Mouse (Mus musculus) MEL (cell line): Measurements from ENCODE around the gene Anxa9. TPM values are rescaled to one million over a fixed set of nuclear protein-coding genes. Genes with fewer than 3 reads are reported as not detected.

Experiments
- DNase-seq: peaks from one replicate; pipeline ENCODE4 v3.0.0; 2011; ENCODE audit warnings: low read depth, low spot score
- H3K27ac ChIP-seq: 2 replicates; pipeline ENCODE4 v1.5.1; 2012; ENCODE audit warnings: low read depth, mild to moderate bottlenecking, control low read depth, low read length, moderate library complexity; ENCODE audit not compliant: control insufficient read depth
- H3K27me3 ChIP-seq, 2 experiments: fragments of 150-350 bp in 1 of 2; sonication (generic) in 1 of 2; 2 replicates each; pipeline ENCODE4 v1.6.1; 2012; ENCODE audit warnings: low read length in 2 of 2, mild to moderate bottlenecking in 2 of 2, improper control_type of control experiment in 1 of 2, moderate library complexity in 1 of 2; ENCODE audit not compliant: insufficient read depth in 2 of 2, control insufficient read depth in 1 of 2
- H3K36me3 ChIP-seq, 2 experiments: 2 replicates each; pipeline ENCODE4 v1.6.1; 2012 to 2014; ENCODE audit warnings: low read length in 2 of 2, improper control_type of control experiment in 1 of 2, inconsistent platforms in 1 of 2, mild to moderate bottlenecking in 1 of 2; ENCODE audit not compliant: insufficient read depth in 2 of 2, control insufficient read depth in 1 of 2
- H3K4me1 ChIP-seq, 2 experiments: fragments of 150-350 bp in 1 of 2; sonication (generic) in 1 of 2; 2 replicates each; pipeline ENCODE4 v1.6.1; 2012; ENCODE audit warnings: low read length in 2 of 2, improper control_type of control experiment in 1 of 2, mild to moderate bottlenecking in 1 of 2; ENCODE audit not compliant: insufficient read depth in 2 of 2, control insufficient read depth in 1 of 2
- H3K4me3 ChIP-seq, 2 experiments: fragments of 150-350 bp in 1 of 2; sonication (generic) in 1 of 2; 2 replicates each; pipeline ENCODE4 v1.5.1; 2012; ENCODE audit warnings: low read depth in 2 of 2, low read length in 2 of 2, mild to moderate bottlenecking in 2 of 2, moderate library complexity in 2 of 2, control low read depth in 1 of 2, improper control_type of control experiment in 1 of 2; ENCODE audit not compliant: control insufficient read depth in 1 of 2, insufficient read depth in 1 of 2
- H3K79me2 ChIP-seq: 2 replicates; pipeline ENCODE4 v1.6.1; 2012; ENCODE audit warnings: mild to moderate bottlenecking, low read length, moderate library complexity; ENCODE audit not compliant: control insufficient read depth, poor library complexity, insufficient read depth
- H3K9ac ChIP-seq: 2 replicates; pipeline ENCODE4 v1.6.1; 2012; ENCODE audit warnings: low read depth, mild to moderate bottlenecking, control low read depth, low read length, moderate library complexity; ENCODE audit not compliant: control insufficient read depth, poor library complexity, severe bottlenecking
- H3K9me3 ChIP-seq: fragments of 150-350 bp; sonication (generic); replicated peaks from 2 replicates; pipeline ENCODE4 v1.6.1; 2012; ENCODE audit warnings: mild to moderate bottlenecking, low read length, improper control_type of control experiment, moderate library complexity; ENCODE audit not compliant: insufficient read depth
- BHLHE40 ChIP-seq: IDR thresholded peaks from 2 replicates; pipeline ENCODE4 v1.6.1; 2012; ENCODE audit warnings: low read depth, mild to moderate bottlenecking, inconsistent platforms, low read length, improper control_type of control experiment, borderline replicate concordance
- ELF1 ChIP-seq: IDR thresholded peaks from 2 replicates; pipeline ENCODE4 v1.6.1; 2014; ENCODE audit warnings: low read depth, mild to moderate bottlenecking, inconsistent platforms, low read length, improper control_type of control experiment, moderate library complexity
- EP300 ChIP-seq, 2 experiments: IDR thresholded peaks; 2 replicates each; pipeline ENCODE4 v1.6.1; 2011; ENCODE audit warnings: improper control_type of control experiment in 2 of 2, low read length in 2 of 2, low read depth in 1 of 2, mild to moderate bottlenecking in 1 of 2
- GATA1 ChIP-seq: IDR thresholded peaks from 2 replicates; pipeline ENCODE4 v1.6.1; 2011; ENCODE audit warnings: low read depth, low read length, improper control_type of control experiment
- HCFC1 ChIP-seq: IDR thresholded peaks from 2 replicates; pipeline ENCODE4 v1.6.1; 2012; ENCODE audit warnings: low read depth, mild to moderate bottlenecking, inconsistent platforms, low read length, improper control_type of control experiment, moderate library complexity
- MEF2A ChIP-seq: IDR thresholded peaks from 2 replicates; pipeline ENCODE4 v1.6.1; 2014; ENCODE audit warnings: low read depth, mild to moderate bottlenecking, inconsistent platforms, low read length, improper control_type of control experiment; ENCODE audit not compliant: poor library complexity, insufficient replicate concordance, severe bottlenecking; ENCODE audit errors: extremely low read depth
- MXI1 ChIP-seq: IDR thresholded peaks from 2 replicates; pipeline ENCODE4 v1.6.1; 2011; ENCODE audit warnings: mild to moderate bottlenecking, low read depth, low read length, improper control_type of control experiment
- POLR2A ChIP-seq, 2 experiments: IDR thresholded peaks; 2 replicates each; pipeline ENCODE4 v1.6.1; 2011 to 2012; ENCODE audit warnings: low read length in 2 of 2, mild to moderate bottlenecking in 2 of 2, control low read depth in 1 of 2, improper control_type of control experiment in 1 of 2, low read depth in 1 of 2, moderate library complexity in 1 of 2; ENCODE audit not compliant: control insufficient read depth in 1 of 2, insufficient read depth in 1 of 2, poor library complexity in 1 of 2
- POLR2AphosphoS5 ChIP-seq: IDR thresholded peaks from 2 replicates; pipeline ENCODE4 v1.6.1; 2012; ENCODE audit warnings: low read depth, borderline replicate concordance, mild to moderate bottlenecking, inconsistent platforms, low read length, moderate library complexity, mixed read lengths
- RCOR1 ChIP-seq: IDR thresholded peaks from 2 replicates; pipeline ENCODE4 v1.6.1; 2012; ENCODE audit warnings: low read depth, mild to moderate bottlenecking, inconsistent platforms, low read length, improper control_type of control experiment
- TBP ChIP-seq: IDR thresholded peaks from 2 replicates; pipeline ENCODE4 v1.8.0; 2011; ENCODE audit warnings: low read depth, low read length, improper control_type of control experiment
- ZKSCAN1 ChIP-seq: IDR thresholded peaks from 2 replicates; pipeline ENCODE4 v1.6.1; 2012; ENCODE audit warnings: low read depth, mild to moderate bottlenecking, inconsistent platforms, low read length, improper control_type of control experiment, moderate library complexity
- polyA plus RNA-seq, 2 experiments: library from polyadenylated mRNA; stranded (reverse) in 1 of 2; unstranded in 1 of 2; fragments of >175 nt in 1 of 2; fragments of >200 nt in 1 of 2; gene quantifications; 2 replicates each; pipeline versions ENCODE4 v1.2.1 to v1.2.4; 2012; ENCODE audit warnings: low replicate concordance in 2 of 2, low read depth in 1 of 2; ENCODE audit not compliant: insufficient read length in 2 of 2, insufficient read depth in 1 of 2, missing spikeins in 1 of 2
- total RNA-seq: library from RNA; depleted of rRNA; stranded (reverse); fragments of 300-350 nt; gene quantifications from 2 replicates; pipeline ENCODE4 v1.2.3, GENCODE M21; 2012

The Anxa9 gene
- total and polyA plus RNA-seq, 3 experiments, result 7.7 to 33.9 TPM; not detected in 1

GRCm38 (mm10) chr3:95282381-95282864 lies 24.6 kb downstream of the Anxa9 start:
- Histone ChIP-seq H3K4me1 (peaks cover 28 to 54% of the 10 kb centered on the region in 2 experiments), H3K36me3 (peaks cover 0 to 53% of the 10 kb centered on the region in 2 experiments; a peak in 3 of 4 replicates), H3K79me2 (peaks cover 47% of the 10 kb centered on the region), H3K4me3 (peak overlapping the region; percentile 77 to 86), H3K27me3 (no peaks in the 10 kb centered on the region), H3K27ac (peak overlapping the region; percentile 89), H3K9me3 (no peaks in the 10 kb centered on the region), H3K9ac (peak overlapping the region; percentile 80)
- DNase-seq, result peak; percentile 92
- TF ChIP-seq ZKSCAN1 (no peak), TBP (peak; percentile 96), BHLHE40 (no peak), EP300 (IDR thresholded peaks at IDR 0.05; ENCODE audit: low read depth in 1 of 2, low read length in 2 of 2) (no peak), POLR2AphosphoS5 (peak; percentile 14; the same call in 1 of the 2 replicates), ELF1 (no peak), GATA1 (peak; percentile 0; the same call in 1 of the 2 replicates), RCOR1 (no peak), HCFC1 (no peak), MXI1 (no peak)

GRCm38 (mm10) chr3:95281216-95282126 lies 25.5 kb downstream of the Anxa9 start, which contains the start of the genes Mindy1 and Prune1:
Mindy1 (plus strand) TSS chr3:95281345.
Prune1 (minus strand) TSS chr3:95282076.
- H3K36me3 ChIP-seq, result peaks cover 0 to 54% of the 10 kb centered on the region in 2 experiments; a peak in 2 of 4 replicates
- DNase-seq, result peak; percentile 100

More at GRCm38 (mm10) chr3:95281216-95282126, 25.5 kb downstream of the Anxa9 start, which contains the start of the genes Mindy1 and Prune1:
- H3K9ac ChIP-seq, result peak within 1 kb of the TSS; percentile 80
- H3K27ac ChIP-seq, result peak within 1 kb of the TSS; percentile 89
- H3K4me1 ChIP-seq, result peaks cover 30 to 55% of the 10 kb centered on the region in 2 experiments
- peak within 1 kb of the TSS; percentile 77 to 86 for H3K4me3 ChIP-seq
- TF ChIP-seq MEF2A, result no peak
- peak; percentile 92 for TF ChIP-seq TBP
- peak in 1 of 2 experiments; percentile 83; a peak in 2 of 4 replicates for TF ChIP-seq POLR2A (IDR thresholded peaks at IDR 0.05; ENCODE audit: control insufficient read depth in 1 of 2, insufficient read depth in 1 of 2, low read depth in 1 of 2, low read length in 2 of 2, poor library complexity in 1 of 2)
- H3K79me2 ChIP-seq, result peaks cover 39% of the 10 kb centered on the region
- no peaks in the 10 kb centered on the region for H3K9me3 ChIP-seq
- no peaks in the 10 kb centered on the region for H3K27me3 ChIP-seq
